Mouse (Mus musculus): Measurements from ENCODE around the gene Obscn.

- no peak for TF ChIP-seq POLR2A (IDR thresholded peaks at IDR 0.05; ENCODE audit: insufficient read depth, low read depth, low read length)
- TF ChIP-seq CTCF (IDR thresholded peaks at IDR 0.05; ENCODE audit: insufficient read depth, low read depth, low read length), result no peak
Measured at GRCm38 (mm10) chr11:58999830-59000229, 136.4 kb downstream of the Obscn start.

Data from olfactory bulb, adult 2 months (tissue).